Mouse (Mus musculus) heart, embryonic 15.5 days (tissue): Measurements from ENCODE around the gene Trit1. TPM values are rescaled to one million over a fixed set of nuclear protein-coding genes. Genes with fewer than 3 reads are reported as not detected.

ENCODE experiments used
- ATAC-seq: fragments of 200-750 bp; cut with Nextera tagmentation; replicated peaks from 2 replicates; pipeline ENCODE4 v1.8.0; 2017; ENCODE audit warnings: low read depth, moderate TSS enrichment; ENCODE audit not compliant: insufficient number of reproducible peaks, insufficient read depth, low FRiP score
- H3K27ac ChIP-seq: fragments of 300-500 bp; sonication (generic); 2 replicates; pipeline ENCODE4 v1.5.1; 2015; ENCODE audit warnings: mild to moderate bottlenecking, inconsistent platforms
- H3K27me3 ChIP-seq: fragments of 300-500 bp; sonication (generic); 2 replicates; pipeline ENCODE4 v1.6.1; 2015; ENCODE audit warnings: inconsistent platforms
- H3K36me3 ChIP-seq: fragments of 300-500 bp; sonication (generic); 2 replicates; pipeline ENCODE4 v1.6.1; 2015; ENCODE audit warnings: mild to moderate bottlenecking, inconsistent platforms
- H3K4me1 ChIP-seq: fragments of 300-500 bp; sonication (generic); replicated peaks from 2 replicates; pipeline ENCODE4 v1.6.1; 2015; ENCODE audit warnings: inconsistent platforms
- H3K4me2 ChIP-seq: fragments of 300-500 bp; sonication (generic); 2 replicates; pipeline ENCODE4 v1.6.1; 2015; ENCODE audit warnings: inconsistent platforms, mild to moderate bottlenecking, moderate library complexity
- H3K4me3 ChIP-seq: fragments of 300-500 bp; sonication (generic); 2 replicates; pipeline ENCODE4 v1.5.1; 2015; ENCODE audit warnings: mild to moderate bottlenecking, inconsistent platforms
- H3K9ac ChIP-seq: fragments of 300-500 bp; sonication (generic); 2 replicates; pipeline ENCODE4 v1.6.1; 2015; ENCODE audit warnings: mild to moderate bottlenecking, inconsistent platforms
- H3K9me3 ChIP-seq: fragments of 300-500 bp; sonication (generic); replicated peaks from 2 replicates; pipeline ENCODE4 v1.6.1; 2016; ENCODE audit warnings: inconsistent platforms
- WGBS: fragments of 180-500 bp; shearing (Covaris S2); methylation state at CpG from one replicate; pipeline ENCODE4 v1.1.7; 2015; ENCODE audit warnings: mixed read lengths; 5-methylcytosine and 5-hydroxymethylcytosine counted together
- polyA plus RNA-seq: library from polyadenylated mRNA; unstranded; fragments of >200 nt; fragmentation: Nextera tagmentation; extraction: Ambion mirVana; gene quantifications from 2 replicates; pipeline ENCODE4 v1.2.1, GENCODE M21; 2015

Gene Trit1
- polyA plus RNA-seq, 1 experiment from 2014 or later = 9.9 TPM

- H3K36me3 ChIP-seq = peaks cover 32% of the 10 kb centered on the region
These were observed 36.8 kb downstream of the Trit1 start for GRCm38 (mm10) chr4:123053179-123053578.

GRCm38 (mm10) chr4:123054172-123054790 lies 37.9 kb downstream of the Trit1 start:
- ATAC-seq = no peak
- no peak overlapping the region for H3K4me3 ChIP-seq
- H3K9me3 ChIP-seq = no peaks in the 10 kb centered on the region
- H3K4me2 ChIP-seq = no peak overlapping the region
- WGBS = 63% methylated on average over 16 of the region's 16 CpGs
- no peak overlapping the region for H3K9ac ChIP-seq
- no peak overlapping the region for H3K27ac ChIP-seq
- H3K36me3 ChIP-seq = peaks cover 32% of the 10 kb centered on the region
- H3K4me1 ChIP-seq = peaks cover 29% of the 10 kb centered on the region
- H3K27me3 ChIP-seq = peaks cover 22% of the 10 kb centered on the region

More at GRCm38 (mm10) chr4:123053179-123053578, 36.8 kb downstream of the Trit1 start:
- Histone ChIP-seq H3K4me2 (no peak overlapping the region), H3K27ac (no peak overlapping the region), H3K9ac (no peak overlapping the region), H3K27me3 (peaks cover 22% of the 10 kb centered on the region), H3K4me3 (no peak overlapping the region), H3K4me1 (peaks cover 34% of the 10 kb centered on the region), H3K9me3 (no peaks in the 10 kb centered on the region)
- ATAC-seq = no peak
- 84% methylated on average over 11 of the region's 11 CpGs for WGBS

DNA sequence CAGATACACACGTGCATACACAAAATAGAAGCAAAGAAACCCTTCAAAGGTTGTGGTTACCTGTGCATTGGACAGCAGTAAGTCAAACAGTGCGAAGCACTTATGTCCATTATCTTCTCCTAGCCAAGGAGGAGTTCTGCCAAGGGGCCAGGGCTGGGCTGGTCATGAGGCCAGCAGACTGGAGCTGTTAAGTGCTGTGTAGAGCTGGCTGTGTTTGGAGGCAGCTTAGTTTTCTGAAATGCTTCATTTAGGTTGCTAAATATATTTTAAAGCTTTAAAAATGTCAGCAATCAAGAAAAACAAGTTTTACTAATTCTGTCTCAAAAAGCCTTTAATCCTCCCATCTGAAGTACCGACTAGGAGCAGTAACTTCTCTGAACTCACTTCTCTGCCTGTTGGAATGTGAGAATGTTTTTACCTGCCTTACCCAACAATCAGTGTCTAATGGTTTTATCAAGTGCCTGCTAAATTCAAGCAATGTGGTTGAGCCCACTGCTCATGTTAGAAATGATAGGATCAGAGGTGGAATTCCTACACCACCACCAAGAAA lies 40.2 kb downstream of the Trit1 start:
- H3K27ac ChIP-seq = no peak overlapping the region
- no peak for ATAC-seq
- 67% methylated on average over 3 of the region's 3 CpGs for whole genome bisulfite sequencing

DNA sequence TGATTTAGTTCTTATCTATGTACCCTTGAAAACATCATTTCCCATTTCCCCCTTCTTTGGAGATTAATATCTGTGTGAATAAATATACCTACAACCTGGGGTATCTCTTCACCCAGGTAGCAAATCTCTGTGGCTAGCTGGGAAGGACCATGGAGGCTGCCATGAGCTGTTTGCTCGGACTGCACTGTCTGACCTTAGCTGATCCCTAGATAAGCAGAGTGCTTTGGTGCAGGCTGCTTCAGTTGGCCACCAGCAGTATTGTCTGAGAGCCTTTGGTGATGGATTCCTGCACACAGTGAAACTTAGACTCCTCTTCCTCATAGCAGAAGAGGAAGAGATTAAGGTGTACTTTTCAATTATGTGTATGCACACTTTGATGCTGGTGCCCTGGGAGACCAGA lies 41.6 kb downstream of the Trit1 start:
- Histone ChIP-seq H3K9ac (no peak overlapping the region), H3K36me3 (peaks cover 26% of the 10 kb centered on the region), H3K27me3 (peaks cover 9% of the 10 kb centered on the region; the same call in 1 of the 2 replicates), H3K9me3 (no peaks in the 10 kb centered on the region), H3K4me1 (peaks cover 13% of the 10 kb centered on the region), H3K4me3 (no peak overlapping the region), H3K27ac (no peak overlapping the region), H3K4me2 (no peak overlapping the region)
- ATAC-seq = no peak
- 55% methylated on average over 1 of the region's 1 CpGs for WGBS

More for the DNA sequence above, 40.2 kb downstream of the Trit1 start:
- no peak overlapping the region for H3K4me2 ChIP-seq
- no peaks in the 10 kb centered on the region for H3K9me3 ChIP-seq
- H3K36me3 ChIP-seq = peaks cover 30% of the 10 kb centered on the region
- H3K27me3 ChIP-seq = peaks cover 21% of the 10 kb centered on the region
- H3K9ac ChIP-seq = no peak overlapping the region
- peaks cover 10% of the 10 kb centered on the region for H3K4me1 ChIP-seq
- no peak overlapping the region for H3K4me3 ChIP-seq

DNA sequence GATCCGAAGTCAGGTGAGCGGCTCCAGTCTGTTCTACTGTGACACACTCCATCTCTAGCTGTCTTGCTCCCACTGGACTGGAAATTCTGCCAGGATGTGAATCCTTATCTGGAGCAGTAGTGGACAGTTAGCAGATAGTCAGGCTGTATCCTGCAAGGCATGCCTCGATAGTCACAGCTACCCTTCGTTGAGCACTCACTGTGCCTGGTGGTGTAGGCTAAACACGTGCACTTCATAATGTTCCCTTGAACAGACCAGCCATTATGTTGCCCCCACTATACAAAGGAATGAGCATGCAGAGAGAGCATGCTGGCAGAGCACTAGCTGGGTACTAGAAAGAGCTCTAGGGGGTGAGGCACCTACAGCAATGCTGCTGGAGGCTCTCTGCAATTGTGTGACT lies 45.3 kb downstream of the Trit1 start:
- no peaks in the 10 kb centered on the region for H3K36me3 ChIP-seq
- no peak for ATAC-seq
- H3K27ac ChIP-seq = no peak overlapping the region
- no peak overlapping the region for H3K9ac ChIP-seq
- H3K4me2 ChIP-seq = no peak overlapping the region
- no peaks in the 10 kb centered on the region for H3K9me3 ChIP-seq
- H3K27me3 ChIP-seq = peaks cover 5% of the 10 kb centered on the region
- peaks cover 6% of the 10 kb centered on the region for H3K4me1 ChIP-seq
- no peak overlapping the region for H3K4me3 ChIP-seq
- WGBS = 47% methylated on average over 5 of the region's 5 CpGs

DNA sequence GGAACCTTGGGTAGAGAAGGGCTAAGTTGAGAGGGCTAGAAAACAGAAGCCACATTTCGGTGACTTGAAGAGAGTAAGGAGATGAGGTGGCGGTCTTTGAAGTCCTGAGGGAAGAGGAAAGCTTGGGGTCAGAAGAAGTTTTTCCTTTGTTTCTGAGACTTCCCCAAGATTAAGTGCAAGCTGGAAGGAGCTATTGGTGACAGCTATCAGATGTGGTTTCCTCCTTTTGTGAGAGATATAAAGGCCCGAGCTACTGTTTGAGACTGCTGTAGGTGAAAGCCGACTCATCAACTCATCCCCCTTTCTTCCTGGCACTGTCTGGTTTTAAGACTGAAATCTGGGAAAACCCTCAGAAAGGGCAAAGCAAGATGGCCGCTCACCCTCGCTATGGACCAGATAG lies 52.2 kb downstream of the Trit1 start:
- H3K4me1 ChIP-seq = 0 out of 2 replicates have a peak, but pooled peaks cover 3% of the 10 kb centered on the region
- H3K9me3 ChIP-seq = no peaks in the 10 kb centered on the region
- no peak overlapping the region for H3K4me2 ChIP-seq
- H3K9ac ChIP-seq = no peak overlapping the region
- H3K36me3 ChIP-seq = no peaks in the 10 kb centered on the region
- no peak overlapping the region for H3K27ac ChIP-seq
- ATAC-seq = no peak
- no peak overlapping the region for H3K4me3 ChIP-seq
- 65% methylated on average over 6 of the region's 6 CpGs for WGBS
- H3K27me3 ChIP-seq = peaks cover 27% of the 10 kb centered on the region

DNA sequence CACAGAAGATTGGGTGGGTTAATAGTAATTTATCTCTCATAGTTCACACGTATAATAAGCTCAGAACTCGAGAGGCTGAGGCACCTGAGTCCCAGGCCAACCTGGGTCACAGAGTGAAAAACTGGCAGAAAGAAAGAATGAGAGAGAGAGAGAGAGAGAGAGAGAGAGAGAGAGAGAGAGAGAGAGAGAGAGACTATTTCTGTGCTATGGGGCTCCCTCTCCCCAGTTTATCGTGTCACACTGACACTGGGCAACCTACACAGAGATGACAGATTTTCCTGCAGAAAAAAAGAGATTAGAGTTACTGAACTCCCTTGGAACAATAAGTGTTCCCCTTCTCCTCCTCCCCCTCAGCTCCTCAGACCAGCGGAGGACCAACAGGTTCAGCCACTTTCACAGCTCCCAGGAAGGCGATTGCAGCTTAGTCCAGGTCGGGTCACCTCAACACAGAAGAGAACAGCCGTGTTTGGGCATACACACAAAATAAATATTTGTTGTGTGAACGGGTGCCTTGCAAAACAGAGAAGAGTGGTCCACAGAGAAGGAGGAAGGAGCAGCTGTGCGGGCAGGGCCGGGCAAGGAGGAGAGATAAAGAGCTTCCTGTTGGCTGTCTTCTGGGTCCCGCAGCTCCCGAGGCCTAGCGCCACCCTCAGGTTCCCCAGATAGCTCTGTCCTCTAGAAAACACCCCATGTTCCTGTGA lies 55.0 kb downstream of the Trit1 start:
- Histone ChIP-seq H3K27ac (no peak overlapping the region), H3K9me3 (no peaks in the 10 kb centered on the region), H3K4me1 (0 out of 2 replicates have a peak, but pooled peaks cover 3% of the 10 kb centered on the region), H3K9ac (no peak overlapping the region), H3K27me3 (peaks cover 31% of the 10 kb centered on the region), H3K4me2 (peak overlapping the region; percentile 51), H3K36me3 (no peaks in the 10 kb centered on the region), H3K4me3 (peak overlapping the region; percentile 13; the same call in 1 of the 2 replicates)
- no peak for ATAC-seq
- 5% methylated on average over 13 of the region's 13 CpGs for WGBS

DNA sequence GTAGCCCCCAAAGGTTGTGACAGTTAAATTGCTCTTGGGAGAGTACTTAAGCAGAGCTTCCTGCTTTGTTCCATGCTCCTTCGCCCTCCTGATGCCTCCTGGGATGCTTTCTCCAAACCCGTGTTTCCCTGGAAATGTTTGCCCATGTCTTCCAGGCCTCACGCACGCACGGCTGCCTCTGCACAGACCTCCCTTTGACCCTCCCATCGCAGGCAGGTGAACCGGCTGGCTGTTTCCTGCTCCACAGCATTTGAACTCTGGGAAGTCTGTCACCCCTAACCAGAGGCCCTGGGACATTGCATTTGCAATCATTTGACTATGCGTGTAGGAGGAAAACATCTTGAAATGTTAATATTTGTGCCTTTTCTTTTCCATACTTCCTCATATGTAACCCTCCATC lies 60.5 kb downstream of the Trit1 start:
- no peaks in the 10 kb centered on the region for H3K36me3 ChIP-seq
- ATAC-seq = no peak
- no peak overlapping the region for H3K9ac ChIP-seq
- H3K4me1 ChIP-seq = no peaks in the 10 kb centered on the region
- peaks cover 38% of the 10 kb centered on the region for H3K27me3 ChIP-seq
- H3K4me2 ChIP-seq = no peak overlapping the region
- H3K27ac ChIP-seq = no peak overlapping the region
- 64% methylated on average over 8 of the region's 8 CpGs for WGBS
- H3K4me3 ChIP-seq = no peak overlapping the region
- H3K9me3 ChIP-seq = no peaks in the 10 kb centered on the region

- Histone ChIP-seq H3K27ac (no peak overlapping the region), H3K9me3 (no peaks in the 10 kb centered on the region), H3K9ac (no peak overlapping the region), H3K36me3 (no peaks in the 10 kb centered on the region), H3K4me1 (no peaks in the 10 kb centered on the region), H3K4me3 (no peak overlapping the region), H3K27me3 (peaks cover 45% of the 10 kb centered on the region), H3K4me2 (no peak overlapping the region)
- ATAC-seq = no peak
- WGBS = 61% methylated on average over 4 of the region's 4 CpGs
These were observed 61.8 kb downstream of the Trit1 start for GRCm38 (mm10) chr4:123078231-123078630.

GRCm38 (mm10) chr4:123080791-123081190 lies 64.4 kb downstream of the Trit1 start:
- no peaks in the 10 kb centered on the region for H3K36me3 ChIP-seq
- no peak overlapping the region for H3K4me3 ChIP-seq
- WGBS = 51% methylated on average over 13 of the region's 13 CpGs
- H3K9me3 ChIP-seq = no peaks in the 10 kb centered on the region
- H3K27me3 ChIP-seq = peaks cover 32% of the 10 kb centered on the region
- no peak overlapping the region for H3K4me2 ChIP-seq
- H3K9ac ChIP-seq = no peak overlapping the region
- no peaks in the 10 kb centered on the region for H3K4me1 ChIP-seq
- no peak overlapping the region for H3K27ac ChIP-seq
- ATAC-seq = no peak

DNA sequence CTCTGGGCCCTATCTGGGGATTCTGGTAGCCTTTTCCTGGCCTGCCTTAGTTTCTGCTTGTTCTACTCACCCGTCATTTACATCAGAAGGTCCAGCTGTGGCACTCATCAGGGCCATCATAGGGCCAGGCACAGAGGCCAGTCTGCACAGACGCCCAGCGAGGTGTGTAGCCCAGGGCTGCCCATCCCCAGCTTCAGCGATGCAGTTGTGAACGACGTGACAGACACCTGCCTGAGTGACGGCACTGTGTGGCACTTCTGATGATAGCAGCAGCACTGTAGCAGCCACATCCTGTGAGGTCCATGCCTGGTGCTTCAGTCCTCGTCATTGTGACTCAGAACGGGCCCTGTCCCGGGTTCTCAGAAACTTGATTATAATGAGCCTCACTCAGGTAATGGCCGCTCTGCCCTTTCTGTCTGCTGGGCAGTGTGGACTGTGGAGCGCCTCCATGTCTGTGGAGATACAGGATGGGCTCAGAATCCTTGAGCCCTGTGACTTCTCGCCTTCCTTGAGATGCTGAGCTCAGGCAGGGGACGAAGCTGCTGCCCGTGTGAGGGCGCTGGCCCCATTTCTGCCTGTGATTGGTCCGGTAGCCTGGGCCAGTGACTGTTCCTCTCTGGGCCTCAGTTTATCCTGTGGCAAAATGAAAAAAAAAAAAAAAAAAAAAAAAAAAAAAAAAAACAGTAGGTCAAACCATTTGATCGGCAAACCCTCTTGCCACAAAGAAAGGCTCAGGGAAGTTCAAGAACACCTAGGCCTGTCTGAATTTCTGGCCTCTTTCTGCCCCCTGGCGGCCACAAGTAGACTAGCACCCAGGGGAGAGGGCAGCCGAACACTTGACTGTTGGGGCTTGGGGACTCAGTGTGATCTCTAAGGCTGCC lies 66.1 kb downstream of the Trit1 start:
- no peak for ATAC-seq
- WGBS = 74% methylated on average over 20 of the region's 20 CpGs
- H3K27ac ChIP-seq = no peak overlapping the region

More for the DNA sequence above, 66.1 kb downstream of the Trit1 start:
- Histone ChIP-seq H3K4me3 (no peak overlapping the region), H3K4me2 (no peak overlapping the region), H3K9ac (no peak overlapping the region), H3K36me3 (no peaks in the 10 kb centered on the region), H3K4me1 (no peaks in the 10 kb centered on the region), H3K9me3 (no peaks in the 10 kb centered on the region), H3K27me3 (peaks cover 28% of the 10 kb centered on the region)
